Mouse (Mus musculus) liver, adult 2 months (tissue): ENCODE data around the gene Nobox. TPM values are rescaled to one million over a fixed set of nuclear protein-coding genes. Genes with fewer than 3 reads are reported as not detected.

Experiments
- DNase-seq: peaks from one replicate; pipeline ENCODE4 v3.0.0-alpha.2; 2011; ENCODE audit warnings: low read depth, low spot score; ENCODE audit errors: extremely low read depth
- H3K27ac ChIP-seq: fragments of 200-500 bp; replicated peaks from 2 replicates; pipeline ENCODE4 v1.5.1; 2012; ENCODE audit warnings: low read depth, mild to moderate bottlenecking, control low read depth, inconsistent platforms, low read length; ENCODE audit not compliant: insufficient read depth
- H3K27me3 ChIP-seq: fragments of 200-500 bp; 2 replicates; pipeline ENCODE4 v1.6.1; 2012; ENCODE audit warnings: mild to moderate bottlenecking, moderate library complexity, low read length, inconsistent platforms; ENCODE audit not compliant: control insufficient read depth, insufficient read depth
- H3K36me3 ChIP-seq: fragments of 200-500 bp; 2 replicates; pipeline ENCODE4 v1.6.1; 2012; ENCODE audit warnings: low read length, inconsistent platforms; ENCODE audit not compliant: control insufficient read depth, insufficient read depth
- H3K4me1 ChIP-seq: fragments of 200-500 bp; 2 replicates; pipeline ENCODE4 v1.6.1; 2011; ENCODE audit warnings: low read length; ENCODE audit not compliant: control insufficient read depth, insufficient read depth
- H3K4me3 ChIP-seq: fragments of 200-500 bp; 2 replicates; pipeline ENCODE4 v1.5.1; 2011; ENCODE audit warnings: low read depth, mild to moderate bottlenecking, control low read depth, low read length, moderate library complexity; ENCODE audit not compliant: insufficient read depth
- H3K79me2 ChIP-seq: fragments of 200-500 bp; 2 replicates; pipeline ENCODE4 v1.6.1; 2012; ENCODE audit warnings: inconsistent platforms, mild to moderate bottlenecking, low read length, moderate library complexity; ENCODE audit not compliant: control insufficient read depth, insufficient read depth
- H3K9ac ChIP-seq: fragments of 200-500 bp; 2 replicates; pipeline ENCODE4 v1.6.1; 2012; ENCODE audit warnings: low read depth, mild to moderate bottlenecking, control low read depth, inconsistent platforms, low read length
- CTCF ChIP-seq: fragments of 200-500 bp; IDR thresholded peaks from 2 replicates; pipeline ENCODE4 v1.5.1; 2011; ENCODE audit warnings: low read depth, low read length, control low read depth
- POLR2A ChIP-seq: fragments of 200-500 bp; IDR thresholded peaks from 2 replicates; pipeline ENCODE4 v1.6.1; 2011; ENCODE audit warnings: low read length, control low read depth; ENCODE audit not compliant: insufficient read depth; ENCODE audit errors: extremely low read depth
- WGBS: fragments of 180-500 bp; shearing (Covaris S2); methylation state at CpG from one replicate; pipeline ENCODE4 v1.1.7; 2018; 5-methylcytosine and 5-hydroxymethylcytosine counted together
- polyA plus RNA-seq: library from polyadenylated mRNA; depleted of rRNA; stranded (reverse); fragments of >200 nt; gene quantifications from 2 replicates; pipeline ENCODE4 v1.2.3, GENCODE M21; 2012
- total RNA-seq: library from RNA; depleted of rRNA; stranded (reverse); fragments of >200 nt; gene quantifications from 2 replicates; pipeline ENCODE4 v1.2.3, GENCODE M21; 2014

The Nobox gene
- total and polyA plus RNA-seq, 2 experiments = 0.04 TPM; not detected in 1

DNA sequence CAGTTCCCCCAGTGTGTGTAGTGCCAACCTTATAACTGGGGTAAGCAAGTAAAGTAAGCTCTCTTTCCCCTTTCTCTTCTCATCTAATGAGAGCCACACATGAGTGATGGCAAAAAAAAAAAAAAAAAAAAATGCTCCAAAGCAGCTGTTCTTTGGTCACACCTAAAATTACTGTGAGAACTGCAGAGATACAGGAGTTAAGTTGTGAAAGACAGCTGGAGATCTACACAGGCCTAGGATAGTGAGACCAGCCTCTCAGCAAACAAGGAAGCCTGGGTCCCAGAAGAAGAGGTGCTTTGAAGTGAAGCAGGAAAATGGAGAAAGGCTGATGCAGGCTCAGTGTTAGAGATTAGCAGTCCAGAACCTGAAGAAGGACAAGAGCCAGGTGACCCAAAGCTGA, 3.2 kb upstream of the Nobox start:
- no peaks in the 10 kb centered on the region for H3K4me1 ChIP-seq
- no peak for TF ChIP-seq CTCF
- TF ChIP-seq POLR2A = no peak
- no peaks in the 10 kb centered on the region for H3K79me2 ChIP-seq

DNA sequence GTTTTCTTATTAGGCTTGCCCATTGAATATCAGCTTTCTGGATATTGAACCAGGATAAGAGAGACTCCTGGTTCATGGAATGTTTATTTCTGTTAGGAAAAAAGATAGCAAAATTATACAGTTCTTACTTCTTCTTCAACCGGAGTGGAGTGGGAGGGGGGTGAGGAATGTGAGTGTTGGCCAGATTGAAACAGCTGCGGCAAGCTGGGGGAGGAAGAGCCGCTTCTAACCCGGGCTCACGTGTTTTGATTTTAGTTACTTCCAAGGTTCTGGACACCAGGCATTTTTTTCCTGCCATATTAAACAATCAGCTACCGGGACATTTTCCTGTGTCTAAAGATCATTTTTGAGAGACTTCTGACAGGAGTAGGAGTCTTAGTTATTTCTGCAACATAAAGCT, 717 bp upstream of the Nobox start:
- TF ChIP-seq POLR2A = no peak
- TF ChIP-seq CTCF = no peak
- Histone ChIP-seq H3K4me3 (no peak overlapping the region), H3K4me1 (no peaks in the 10 kb centered on the region), H3K27me3 (no peaks in the 10 kb centered on the region; the same call in 1 of the 2 replicates), H3K36me3 (no peaks in the 10 kb centered on the region), H3K79me2 (no peaks in the 10 kb centered on the region), H3K27ac (no peak overlapping the region), H3K9ac (no peak overlapping the region)
- DNase-seq = no peak
- 75% methylated on average over 6 of the region's 6 CpGs for WGBS

More for the DNA sequence above, 3.2 kb upstream of the Nobox start:
- Histone ChIP-seq H3K4me3 (no peak overlapping the region), H3K27me3 (no peaks in the 10 kb centered on the region), H3K9ac (no peak overlapping the region), H3K27ac (no peak overlapping the region), H3K36me3 (no peaks in the 10 kb centered on the region)
- DNase-seq = no peak

DNA sequence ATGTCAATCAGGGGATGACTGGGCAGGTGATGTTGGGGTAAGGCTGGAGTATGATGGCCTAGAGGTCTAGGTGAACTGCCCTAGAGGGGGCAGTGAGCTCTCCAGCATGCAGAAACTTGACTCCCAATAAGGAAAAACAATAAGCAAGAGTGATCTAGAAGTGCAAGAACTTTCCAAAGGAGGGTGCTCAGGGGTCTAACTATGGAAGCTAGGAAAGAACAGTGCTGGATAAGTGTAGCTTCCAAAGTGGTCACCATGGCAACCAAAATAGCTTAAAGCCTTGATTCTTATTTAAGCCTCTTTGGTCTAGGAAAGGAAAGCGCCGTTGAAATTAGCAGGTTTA, 11.9 kb downstream of the Nobox start:
- Histone ChIP-seq H3K27ac (no peak overlapping the region), H3K27me3 (no peaks in the 10 kb centered on the region), H3K79me2 (no peaks in the 10 kb centered on the region), H3K4me3 (no peak overlapping the region), H3K4me1 (peaks cover 3% of the 10 kb centered on the region; the same call in 1 of the 2 replicates), H3K36me3 (no peaks in the 10 kb centered on the region), H3K9ac (no peak overlapping the region)
- no peak for DNase-seq
- no peak for TF ChIP-seq CTCF
- TF ChIP-seq POLR2A = no peak
- WGBS = 26% methylated on average over 2 of the region's 2 CpGs

DNA sequence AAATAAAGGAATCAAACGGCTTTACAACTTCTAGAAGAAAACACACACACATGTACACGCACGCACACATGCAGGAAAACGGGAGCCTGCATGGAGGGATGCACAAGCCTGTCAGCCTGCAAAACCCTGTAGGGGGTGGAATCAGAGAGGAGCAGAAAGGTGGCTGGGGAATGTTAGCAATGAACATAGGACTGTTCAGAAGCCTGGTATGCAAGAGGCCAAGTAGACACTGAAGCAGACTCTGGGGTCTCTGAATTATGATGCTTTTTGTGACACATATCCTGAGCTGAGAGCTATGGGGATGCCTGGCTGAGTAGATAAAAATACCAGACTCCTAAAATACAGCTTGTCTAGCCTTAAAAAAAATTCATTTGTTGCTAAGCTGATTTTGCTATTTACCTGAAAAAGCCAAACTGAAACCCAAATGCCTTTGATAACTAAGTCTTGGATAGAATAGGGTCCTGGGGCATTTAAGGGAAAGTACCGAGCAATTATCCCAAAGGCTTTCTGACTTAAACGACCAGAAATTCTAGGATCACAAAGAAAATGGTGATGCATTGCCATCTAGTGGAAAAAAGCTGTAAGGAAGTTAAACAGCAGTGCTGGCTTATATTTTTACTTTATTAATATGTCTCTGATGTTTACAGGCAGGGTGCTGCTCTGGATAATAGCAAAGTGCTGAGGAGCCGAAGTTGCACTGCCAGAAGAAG, 12.4 kb downstream of the Nobox start:
- Histone ChIP-seq H3K36me3 (no peaks in the 10 kb centered on the region), H3K27ac (no peak overlapping the region), H3K4me3 (no peak overlapping the region), H3K9ac (no peak overlapping the region), H3K79me2 (no peaks in the 10 kb centered on the region), H3K4me1 (peaks cover 8% of the 10 kb centered on the region; the same call in 1 of the 2 replicates), H3K27me3 (no peaks in the 10 kb centered on the region)
- 0 out of 2 replicates have a peak, but pooled peaks have one; percentile 9 for TF ChIP-seq CTCF
- no peak for TF ChIP-seq POLR2A
- 39% methylated on average over 7 of the region's 7 CpGs for whole genome bisulfite sequencing
- peak; percentile 61 for DNase-seq

DNA sequence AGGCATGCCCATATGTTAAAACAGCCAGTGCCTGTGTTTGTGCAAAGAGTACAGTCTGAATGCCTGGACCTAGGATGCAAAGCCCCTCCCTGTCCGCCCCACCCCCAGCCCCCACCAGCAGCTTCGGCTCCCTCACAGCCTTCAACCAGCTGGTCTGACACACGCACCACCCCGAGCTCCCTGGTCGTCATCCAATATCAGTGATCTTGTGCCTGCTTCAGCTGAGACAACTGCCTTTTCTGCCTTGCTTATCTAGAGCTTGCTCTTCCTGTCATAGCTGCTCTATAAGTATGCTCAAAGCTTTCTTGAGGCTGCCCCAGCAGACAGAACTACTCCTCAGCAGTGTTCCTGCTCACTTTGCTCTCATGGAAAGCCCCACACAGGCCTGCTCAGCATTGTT, 13.4 kb downstream of the Nobox start:
- H3K79me2 ChIP-seq = no peaks in the 10 kb centered on the region
- H3K27ac ChIP-seq = no peak overlapping the region
- DNase-seq = no peak
- no peak overlapping the region for H3K4me3 ChIP-seq
- H3K4me1 ChIP-seq = peaks cover 10% of the 10 kb centered on the region; the same call in 1 of the 2 replicates
- 34% methylated on average over 5 of the region's 5 CpGs for WGBS
- TF ChIP-seq POLR2A = no peak
- no peak for TF ChIP-seq CTCF
- H3K36me3 ChIP-seq = no peaks in the 10 kb centered on the region
- no peaks in the 10 kb centered on the region for H3K27me3 ChIP-seq
- H3K9ac ChIP-seq = no peak overlapping the region

DNA sequence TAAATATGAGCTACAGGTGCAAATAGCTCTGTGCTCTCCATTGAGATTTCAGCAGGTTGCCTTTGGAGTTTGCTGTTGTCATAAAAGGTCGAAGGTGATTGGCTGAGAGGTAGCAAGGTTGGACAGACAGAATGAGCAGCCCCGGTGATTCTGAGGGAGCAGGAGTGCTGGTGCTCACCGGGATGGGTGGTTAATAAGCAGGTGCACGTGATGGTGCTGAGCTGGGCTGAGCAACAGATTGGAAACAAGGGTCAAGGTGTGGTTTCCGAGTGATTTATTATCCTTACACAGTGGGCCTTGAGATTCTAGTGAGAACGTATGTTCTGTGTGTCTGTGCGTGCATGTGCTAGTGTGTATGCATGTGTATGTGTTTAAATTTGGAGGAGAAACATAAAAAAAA, 16.2 kb downstream of the Nobox start:
- 76% methylated on average over 7 of the region's 7 CpGs for WGBS
- H3K4me1 ChIP-seq = peaks cover 10% of the 10 kb centered on the region; the same call in 1 of the 2 replicates
- H3K27me3 ChIP-seq = no peaks in the 10 kb centered on the region
- TF ChIP-seq POLR2A = no peak
- no peak for TF ChIP-seq CTCF
- H3K79me2 ChIP-seq = no peaks in the 10 kb centered on the region
- peaks cover 15% of the 10 kb centered on the region for H3K36me3 ChIP-seq
- no peak overlapping the region for H3K4me3 ChIP-seq
- H3K27ac ChIP-seq = no peak overlapping the region
- peak; percentile 21 for DNase-seq
- H3K9ac ChIP-seq = no peak overlapping the region
